Mouse (Mus musculus): Measurements from ENCODE around the gene Gm1123.

Gm1123 gene

DNA sequence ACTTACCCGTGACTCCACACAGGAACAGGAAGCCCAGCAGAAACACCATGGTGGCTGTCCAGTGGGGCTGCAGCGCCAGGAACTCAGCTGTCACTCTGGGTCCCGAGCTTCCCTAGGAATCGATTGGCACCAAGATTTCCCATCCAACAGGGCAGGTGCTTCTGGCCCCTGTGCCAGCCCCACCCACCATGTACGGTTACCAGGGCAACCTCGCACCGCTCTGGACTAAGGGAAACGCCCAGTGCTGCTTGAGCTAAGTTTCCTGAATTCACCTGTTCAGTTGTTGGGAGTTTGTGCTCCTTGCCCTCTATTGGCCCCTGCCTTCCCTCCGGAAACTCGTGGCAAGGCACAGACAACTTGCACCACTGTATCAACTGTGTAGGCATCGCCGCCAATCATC lies at the start of gene Gm1123:
Gm1123 (minus strand) TSS at position 141 of the 400 bp plus-strand sequence.
- in situ Hi-C loops (cut with MboI, MseI): no loop called here

DNA sequence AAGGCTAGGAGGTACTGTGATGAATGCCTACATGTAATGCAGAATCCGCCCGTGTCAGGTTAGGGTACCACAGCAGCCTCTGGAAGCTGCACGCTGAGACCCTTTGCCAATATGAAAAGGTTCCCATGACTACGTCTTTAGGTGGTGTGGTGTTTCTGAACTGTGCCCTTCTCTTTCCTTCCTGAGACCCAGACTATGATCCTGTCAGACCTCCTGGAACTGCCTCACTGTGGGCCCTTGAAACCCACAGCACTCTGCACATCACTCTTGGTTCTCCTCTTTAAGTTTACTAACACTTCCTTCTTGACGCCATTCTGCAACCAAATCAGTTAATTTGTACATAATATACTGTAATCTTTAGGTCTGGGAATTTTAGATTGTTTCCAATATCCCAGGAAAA lies 46.2 kb upstream of the Gm1123 start:
- in situ Hi-C loops (cut with MboI, MseI): no loop called here

DNA sequence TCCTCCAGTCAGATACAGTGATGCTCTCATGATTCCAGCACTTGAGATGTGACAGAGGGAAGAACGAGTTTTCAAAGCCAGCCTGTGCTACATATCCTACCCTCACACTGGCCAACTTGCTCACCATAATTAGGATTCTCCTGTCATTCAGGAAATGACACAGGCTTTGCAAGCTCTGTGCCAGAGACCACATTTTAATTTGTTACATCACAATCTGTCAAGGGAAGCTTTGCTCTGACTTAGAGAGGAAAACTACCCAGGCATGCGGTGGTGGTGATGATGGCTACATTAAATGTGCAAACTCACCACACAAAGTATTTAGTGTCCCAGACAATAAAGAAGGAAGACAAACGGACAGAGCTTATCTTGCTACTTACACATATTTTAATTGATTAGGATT lies 45.8 kb upstream of the Gm1123 start:
- in situ Hi-C loops (cut with MboI, MseI): no loop called here

DNA sequence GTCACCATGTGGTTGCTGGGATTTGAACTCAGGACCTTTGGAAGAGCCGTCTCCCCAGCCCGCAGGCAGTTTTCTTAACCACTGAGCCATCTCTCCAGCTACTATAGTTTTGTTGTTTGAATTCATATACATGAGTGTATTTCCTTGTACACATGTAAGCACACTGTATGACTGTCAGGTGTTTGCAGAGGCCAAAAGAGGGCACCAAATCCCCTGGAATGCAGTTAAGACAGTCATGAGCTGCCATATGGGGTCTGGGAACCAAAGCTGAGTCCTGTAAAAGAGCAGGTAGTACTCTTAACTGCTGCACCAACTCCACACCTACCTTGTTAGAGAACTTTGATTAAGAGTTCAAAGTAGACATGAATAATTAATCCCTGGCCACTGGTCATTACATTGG lies 45.1 kb upstream of the Gm1123 start:
- in situ Hi-C loops (cut with MboI, MseI): no loop called here

DNA sequence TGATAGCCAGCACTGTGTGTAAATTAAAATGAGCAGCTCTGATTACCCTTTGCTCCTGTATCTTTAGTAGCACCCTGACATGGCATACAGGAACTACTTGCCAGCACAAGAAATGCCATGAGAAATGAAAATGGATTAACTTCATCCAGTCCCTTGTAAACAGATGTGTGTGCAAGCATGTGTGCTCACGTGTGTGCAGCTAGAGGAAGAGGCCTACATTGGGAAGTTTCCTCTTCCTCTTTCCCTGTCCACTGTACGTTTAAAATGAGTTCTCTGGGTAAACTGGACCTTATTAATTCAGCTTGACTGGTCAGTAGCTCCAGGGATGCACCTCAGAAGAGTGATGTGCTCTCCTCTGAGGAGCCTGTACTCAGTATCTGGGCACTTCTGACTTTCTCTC lies 38.9 kb upstream of the Gm1123 start:
- in situ Hi-C loops (cut with MboI, MseI): no loop called here

DNA sequence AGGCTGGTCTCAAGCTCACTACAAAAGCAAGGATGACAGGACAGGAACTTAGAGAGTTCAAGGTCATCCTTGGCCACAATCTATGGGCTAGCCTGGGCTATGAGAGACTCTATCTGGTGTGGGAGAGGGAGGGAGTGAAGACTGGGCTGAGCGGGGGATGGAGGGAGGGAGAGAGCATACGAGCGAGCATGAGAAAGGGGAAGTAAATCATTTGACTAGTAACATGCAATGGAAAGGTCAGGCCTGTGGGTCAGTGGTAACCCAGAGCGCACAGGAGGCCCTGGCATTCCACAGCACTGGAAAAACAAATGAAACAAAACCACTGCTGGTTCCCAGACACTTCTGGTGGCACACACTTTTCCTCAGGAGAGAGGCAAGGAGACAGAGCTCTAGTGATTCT lies 37.0 kb upstream of the Gm1123 start:
- in situ Hi-C loops (cut with MboI, MseI): no loop called here

DNA sequence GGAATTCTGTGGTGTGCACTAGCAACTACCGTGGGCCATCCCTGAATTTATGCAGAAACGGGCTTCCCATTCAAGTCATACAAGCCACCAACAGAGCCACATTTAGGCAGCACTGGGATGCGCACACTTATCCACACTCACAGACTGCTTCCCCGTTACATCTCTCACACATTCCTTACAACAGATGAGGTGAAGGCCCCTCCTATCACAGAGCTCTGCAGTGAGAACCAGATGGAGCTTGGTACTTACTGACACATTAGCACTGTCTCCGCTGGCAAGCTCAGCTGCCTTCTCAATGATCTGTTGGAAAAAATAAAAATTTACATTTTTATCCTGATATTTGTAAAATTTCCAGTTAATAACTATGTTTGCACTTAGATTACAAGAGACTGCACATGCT lies 29.8 kb upstream of the Gm1123 start:
- in situ Hi-C loops (cut with MboI, MseI): loop anchor here (10.0 kb wide), 1 partner anchor 389 kb away; the partner anchor contains the start of gene Nme9

DNA sequence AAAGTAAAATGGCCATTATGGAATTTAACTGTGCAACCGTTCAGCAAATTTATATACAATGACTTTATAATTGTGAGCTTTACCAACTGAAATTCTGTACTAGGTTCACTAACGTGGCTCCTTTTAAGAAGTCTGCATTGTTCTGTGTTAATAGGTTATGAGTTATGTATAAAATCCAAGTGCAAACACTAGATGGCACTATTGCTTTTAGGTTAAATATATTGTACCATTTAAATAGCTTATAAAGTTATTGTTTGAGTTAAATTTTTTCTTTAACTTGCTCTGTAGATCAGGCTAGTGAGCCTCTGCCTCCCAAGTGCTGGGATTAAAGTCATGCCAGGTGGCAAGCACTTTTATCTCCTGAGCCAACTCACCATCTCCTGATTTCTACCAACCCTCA lies 28.7 kb upstream of the Gm1123 start:
- in situ Hi-C loops (cut with MboI, MseI): loop anchor here (5.0 to 10.0 kb wide), 3 partner anchors 178 to 391 kb away; partner anchors contain the start of genes Cep70 and Nme9

DNA sequence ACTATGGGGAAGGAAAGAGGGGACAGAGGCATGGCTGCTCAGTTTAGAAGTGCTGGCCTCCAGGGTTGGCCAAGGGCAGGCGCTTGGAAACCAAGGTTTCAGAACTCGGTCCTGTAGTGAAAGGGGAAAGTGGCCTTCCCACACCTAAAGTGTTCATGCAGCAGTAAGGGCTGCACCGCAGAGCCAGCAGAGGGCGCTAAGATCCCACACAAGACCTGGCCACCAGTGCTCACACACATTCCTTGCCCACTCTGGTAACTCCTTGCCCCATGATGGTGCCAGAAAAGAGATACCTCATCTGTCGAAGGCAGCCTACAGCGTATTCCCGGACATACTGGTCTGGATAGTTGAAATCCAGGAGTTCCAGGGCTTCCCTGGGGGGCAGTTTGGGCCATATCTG lies 27.0 kb upstream of the Gm1123 start:
- in situ Hi-C loops (cut with MboI, MseI): loop anchor here (5.0 to 10.0 kb wide), 3 partner anchors 180 to 392 kb away; partner anchors contain the start of genes Cep70 and Nme9

DNA sequence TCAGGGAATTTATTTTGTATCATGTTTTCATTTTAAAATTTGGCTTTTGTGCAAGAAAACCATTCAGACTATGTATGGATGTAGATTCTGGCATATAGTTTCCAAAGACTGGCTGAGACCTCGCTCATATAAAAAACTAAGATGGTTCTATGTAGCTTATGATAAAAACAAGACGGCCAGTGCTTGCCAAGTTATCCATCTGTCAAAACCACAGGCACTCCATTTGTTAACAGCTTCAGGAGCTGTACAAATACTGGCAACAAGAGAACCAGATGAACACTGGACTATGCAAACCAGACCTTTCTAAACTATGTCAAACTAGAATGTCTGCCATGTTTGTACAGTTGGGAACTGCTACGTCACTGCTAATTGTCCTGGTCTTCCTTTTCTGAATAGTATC lies 22.2 kb upstream of the Gm1123 start:
- in situ Hi-C loops (cut with MboI, MseI): no loop called here

DNA sequence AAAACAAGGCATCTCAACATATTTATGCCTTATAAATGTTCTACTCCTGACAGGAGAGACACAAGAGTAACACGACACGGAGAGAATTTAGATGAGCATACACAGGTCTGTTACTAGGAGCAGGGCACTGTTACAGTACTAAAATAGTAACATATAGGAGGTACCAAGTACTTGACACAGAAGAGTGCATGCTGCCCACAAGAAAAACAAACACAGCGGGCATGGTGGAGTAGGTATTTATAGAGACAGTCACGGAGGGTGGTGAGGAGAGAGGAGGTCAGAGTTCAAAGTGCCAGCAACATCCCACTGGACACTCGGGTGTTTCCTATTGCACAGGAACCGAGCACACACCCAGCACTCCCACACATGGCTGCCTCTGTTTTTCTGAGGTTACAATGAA lies 14.2 kb upstream of the Gm1123 start:
- in situ Hi-C loops (cut with MboI, MseI): no loop called here

DNA sequence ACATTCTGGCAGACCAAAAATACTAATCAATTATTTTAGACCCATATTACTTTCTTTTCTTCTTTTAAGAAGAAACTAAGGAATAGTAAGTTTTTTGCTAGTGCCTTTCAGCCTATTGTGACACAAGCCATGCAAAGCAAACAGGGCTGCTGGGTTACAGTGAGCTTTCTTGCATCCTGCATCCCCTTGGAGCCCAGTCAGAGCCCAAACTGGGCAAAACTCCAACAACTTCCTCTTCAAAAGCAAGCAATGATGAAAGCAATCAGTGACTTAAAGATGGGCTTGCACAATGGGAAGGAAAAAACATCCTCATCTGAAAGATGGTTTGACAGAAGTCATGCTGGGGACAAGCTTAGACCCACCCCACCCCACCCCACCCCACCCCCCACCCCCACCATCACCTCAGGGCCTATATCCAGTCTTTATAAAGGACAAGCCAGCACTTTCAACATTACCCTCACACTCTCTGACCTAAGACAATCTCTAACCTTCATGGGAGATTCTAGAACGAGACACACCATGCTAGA lies 13.3 kb upstream of the Gm1123 start:
- in situ Hi-C loops (cut with MboI, MseI): no loop called here

DNA sequence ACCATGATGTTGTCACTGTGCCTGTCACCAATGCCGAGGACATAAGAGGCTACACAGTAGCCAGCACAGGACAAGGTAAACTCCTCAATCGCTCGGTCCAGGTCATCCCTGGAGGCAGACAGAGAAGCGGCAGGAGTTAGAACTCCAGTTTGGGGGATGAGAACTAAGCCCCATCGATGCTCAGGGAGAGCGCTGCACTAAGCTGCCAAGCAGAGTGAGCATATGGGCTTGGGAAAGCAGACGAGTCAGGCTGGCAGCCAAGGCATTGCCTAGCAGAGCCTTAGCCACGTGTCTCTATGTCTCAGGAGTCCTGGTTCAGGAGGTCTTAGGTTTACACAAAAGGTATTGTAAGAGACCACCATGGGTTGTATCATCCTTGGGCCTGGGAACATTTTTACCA lies 9.2 kb upstream of the Gm1123 start:
- in situ Hi-C loops (cut with MboI, MseI): no loop called here

DNA sequence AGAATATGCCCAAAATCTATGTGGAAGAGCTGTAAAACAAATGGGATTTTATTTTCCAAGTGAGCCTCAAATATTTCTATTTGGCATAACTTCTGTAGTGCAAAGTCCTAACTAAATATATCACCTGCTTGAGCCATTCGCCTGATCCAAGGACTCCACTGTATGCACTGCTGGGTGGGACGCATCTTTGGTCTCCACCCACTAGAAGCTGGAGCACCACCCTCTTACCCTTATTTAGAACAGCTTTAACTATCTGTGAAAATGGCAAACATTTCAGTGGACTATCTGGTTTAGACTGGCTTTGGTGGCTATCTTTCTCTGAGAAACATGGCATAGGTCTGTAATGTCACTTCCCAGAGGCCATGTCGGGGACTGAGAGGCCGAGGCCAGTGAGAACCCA lies 7.1 kb upstream of the Gm1123 start:
- in situ Hi-C loops (cut with MboI, MseI): no loop called here

DNA sequence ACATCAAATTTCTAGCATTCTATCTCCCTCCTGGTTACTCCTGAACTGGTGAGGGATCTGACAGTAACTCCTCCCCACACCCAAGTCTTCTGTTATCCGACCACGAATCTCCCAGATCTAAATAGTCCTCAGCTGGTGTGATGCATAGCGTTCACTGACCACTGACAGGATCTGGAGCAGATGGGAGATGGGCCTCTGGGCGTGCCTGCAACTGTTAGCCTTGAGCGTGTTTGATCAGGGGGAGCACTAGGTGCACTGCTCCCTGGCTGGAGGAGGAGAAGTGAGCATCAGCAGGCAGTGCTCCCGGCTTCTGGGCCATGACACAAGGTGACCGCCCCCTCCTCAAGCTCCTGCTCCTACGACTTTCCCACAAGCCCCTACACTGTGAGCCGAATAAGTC lies 6.5 kb upstream of the Gm1123 start:
- in situ Hi-C loops (cut with MboI, MseI): no loop called here

DNA sequence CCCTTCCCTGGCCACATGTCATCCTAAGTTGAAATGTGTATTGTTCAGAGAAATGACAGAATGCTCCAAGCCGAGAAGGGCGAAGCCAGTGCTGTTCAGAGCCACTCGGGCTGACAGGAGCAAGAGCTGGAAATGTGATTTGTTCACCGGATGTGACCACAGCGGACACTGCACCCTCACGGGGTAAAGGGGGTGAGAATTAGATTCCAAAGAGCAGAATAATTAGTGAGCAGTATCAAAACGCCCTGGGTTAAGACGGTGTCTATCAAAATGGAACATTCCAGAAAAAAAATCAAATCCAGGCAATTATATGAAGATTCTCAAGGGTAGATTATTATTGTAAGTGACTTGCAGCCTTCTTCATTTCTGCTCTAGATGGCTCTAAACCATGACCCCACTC lies 1.4 kb downstream of the Gm1123 start:
- in situ Hi-C loops (cut with MboI, MseI): no loop called here

DNA sequence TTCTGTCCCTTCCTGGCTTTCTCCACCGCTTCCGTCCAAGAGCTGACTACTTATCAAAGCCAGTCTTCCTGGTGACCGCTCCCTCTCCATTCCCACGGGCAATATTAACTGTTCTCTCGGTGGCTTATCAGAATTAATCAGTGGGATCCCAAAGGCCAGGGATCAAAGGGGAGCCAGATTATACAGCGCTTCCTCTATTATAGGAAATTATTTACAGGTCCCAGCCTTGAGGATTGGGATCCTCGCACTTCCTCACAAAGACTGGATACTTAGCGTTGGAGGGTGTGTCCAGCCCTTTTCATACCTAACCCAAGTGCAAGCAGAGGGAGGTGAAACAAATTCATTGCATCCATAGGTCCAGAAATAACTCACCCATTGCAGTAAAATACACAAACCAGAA lies 3.5 kb downstream of the Gm1123 start:
- in situ Hi-C loops (cut with MboI, MseI): no loop called here

DNA sequence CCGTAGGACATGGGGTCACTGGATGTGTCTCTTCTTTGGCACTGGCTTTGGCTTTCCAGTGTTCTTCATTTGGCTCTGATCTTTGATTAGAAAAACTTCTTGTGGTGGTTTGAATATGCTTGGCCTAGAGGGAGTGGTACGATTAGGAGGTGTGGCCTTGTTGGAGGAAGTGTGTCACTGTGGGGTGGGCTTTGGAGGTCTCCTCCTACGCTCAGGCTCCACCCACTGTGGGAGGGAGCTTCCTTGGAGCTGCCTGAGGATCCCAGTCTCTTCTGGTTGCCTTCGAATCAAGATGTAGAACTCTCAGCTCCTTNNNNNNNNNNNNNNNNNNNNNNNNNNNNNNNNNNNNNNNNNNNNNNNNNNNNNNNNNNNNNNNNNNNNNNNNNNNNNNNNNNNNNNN lies 13.8 kb downstream of the Gm1123 start:
- in situ Hi-C loops (cut with MboI, MseI): no loop called here

DNA sequence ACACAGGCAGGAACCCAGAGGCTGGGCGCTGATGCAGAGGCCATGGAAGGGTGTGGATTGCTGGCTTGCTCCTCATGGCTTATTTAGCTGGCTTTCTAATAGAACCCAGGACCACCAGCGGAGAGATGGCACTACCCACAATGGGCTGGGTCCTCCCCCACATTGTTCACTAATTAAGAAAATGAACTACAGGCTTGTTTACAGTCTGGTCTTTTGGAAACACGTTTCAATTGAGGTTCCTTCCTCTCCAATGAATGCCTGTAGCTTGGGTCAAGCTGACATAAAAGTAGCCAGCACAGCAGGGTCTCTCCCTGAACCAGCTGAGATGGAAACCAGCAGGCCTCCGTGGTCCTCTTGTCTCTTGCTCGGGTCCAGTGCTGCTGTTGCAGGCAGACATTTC lies 14.3 kb downstream of the Gm1123 start:
- in situ Hi-C loops (cut with MboI, MseI): no loop called here

DNA sequence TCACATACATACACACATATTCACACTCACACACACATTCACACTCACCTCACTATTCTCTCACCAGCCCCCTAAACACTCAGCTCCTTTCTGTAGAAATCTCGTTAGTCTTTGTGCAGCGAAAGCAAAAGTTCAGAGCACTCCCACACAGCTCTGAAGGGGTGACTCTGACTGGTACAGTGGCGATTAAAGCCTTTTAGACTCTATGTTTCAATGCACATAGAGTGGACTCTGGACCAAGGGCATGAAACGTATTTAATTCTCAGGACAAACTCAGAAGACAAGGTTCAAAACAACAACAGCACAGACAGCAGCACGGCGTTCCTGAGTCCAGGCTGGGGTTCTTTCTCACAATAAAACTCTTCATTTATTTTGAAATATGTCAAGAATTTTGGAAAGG lies 17.8 kb downstream of the Gm1123 start:
- in situ Hi-C loops (cut with MboI, MseI): no loop called here

DNA sequence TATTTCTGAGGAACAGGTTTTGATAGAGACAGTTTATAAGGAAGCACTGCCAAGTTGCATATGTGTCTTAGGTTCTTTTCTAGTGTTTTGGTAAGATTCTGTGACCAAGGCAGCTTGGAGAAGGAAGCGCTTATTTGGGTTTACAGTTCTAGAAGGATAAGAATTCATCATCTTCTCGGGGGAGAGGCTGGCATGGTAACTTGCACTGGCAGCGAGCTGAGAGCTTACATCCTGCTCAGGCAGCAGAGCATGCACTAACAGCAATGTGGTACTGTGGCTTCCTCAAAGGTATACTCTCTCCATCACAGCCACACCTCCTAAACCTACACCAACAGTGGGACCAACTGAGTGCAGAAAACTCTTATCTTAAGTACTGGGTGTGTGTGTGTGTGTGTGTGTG lies 18.8 kb downstream of the Gm1123 start:
- in situ Hi-C loops (cut with MboI, MseI): no loop called here

DNA sequence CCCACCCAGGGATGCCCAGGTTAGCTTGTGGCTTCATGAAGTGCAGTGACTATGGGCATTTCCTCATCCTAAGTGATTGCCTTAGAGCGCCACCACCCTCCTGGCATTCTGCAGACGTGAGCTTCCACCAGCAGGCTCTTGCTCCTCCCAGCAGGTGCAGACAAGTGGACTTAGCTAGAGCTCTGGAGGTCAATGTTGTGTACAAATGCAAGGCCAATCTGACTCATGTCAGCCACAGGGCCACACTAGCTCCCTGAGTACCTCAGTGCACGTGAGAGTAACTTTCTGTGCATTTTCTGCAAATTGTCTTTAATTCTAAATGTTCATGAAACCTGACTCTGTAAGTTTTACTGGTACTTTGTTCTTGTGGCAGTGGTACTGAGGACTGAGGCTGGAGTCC lies 19.2 kb downstream of the Gm1123 start:
- in situ Hi-C loops (cut with MboI, MseI): no loop called here

DNA sequence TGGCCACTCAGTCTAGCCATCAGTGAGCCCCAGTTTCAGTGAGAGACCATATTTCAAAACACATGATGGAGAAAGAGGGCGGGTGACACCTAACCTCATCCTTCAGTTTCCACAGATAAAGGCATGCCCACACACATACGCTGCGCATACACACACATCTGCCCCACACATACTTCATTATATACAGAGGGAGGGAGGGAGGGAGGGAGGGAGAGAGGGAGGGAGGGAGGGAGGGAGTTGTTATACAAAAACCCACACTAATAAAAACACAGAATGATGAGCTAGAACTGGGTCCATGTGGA lies 25.7 kb downstream of the Gm1123 start:
- in situ Hi-C loops (cut with MboI, MseI): loop anchor here (10.0 kb wide), 1 partner anchor 1445 kb away; no protein-coding TSS in a partner anchor
